Mouse (Mus musculus) right cerebral cortex, postnatal 14 days (tissue): ENCODE results near the gene Ptpre.
A peak's percentile ranks its signal among the peaks of the same experiment; 100 is the strongest.
"Not testable (repeated sequence)": the region's sequence is repeated elsewhere in the genome, so short reads cannot be mapped to it uniquely, and the experiment has no call there.

Experiments
- DNase-seq: peaks from one replicate; pipeline ENCODE4 v3.0.0; 2022

Ptpre gene

GRCm38 (mm10) chr7:135650061-135650460 lies 112.8 kb downstream of the Ptpre start:
- DNase-seq: no peak

- no peak for DNase-seq
Observed at GRCm38 (mm10) chr7:135651831-135652511, 114.7 kb downstream of the Ptpre start.

- DNase-seq: no peak
Observed at GRCm38 (mm10) chr7:135652781-135653180, 115.5 kb downstream of the Ptpre start.

- no peak for DNase-seq
Observed at GRCm38 (mm10) chr7:135653601-135654000, 116.3 kb downstream of the Ptpre start.

GRCm38 (mm10) chr7:135654288-135654687 lies 117.0 kb downstream of the Ptpre start:
- DNase-seq: no peak

- DNase-seq: no peak
Observed at GRCm38 (mm10) chr7:135655113-135655512, 117.8 kb downstream of the Ptpre start.

- DNase-seq: no peak
Observed at GRCm38 (mm10) chr7:135658150-135658549, 120.9 kb downstream of the Ptpre start.

GRCm38 (mm10) chr7:135659314-135659935 lies 122.1 kb downstream of the Ptpre start:
- no peak for DNase-seq

- no peak for DNase-seq
Observed at GRCm38 (mm10) chr7:135660314-135660713, 123.0 kb downstream of the Ptpre start.

GRCm38 (mm10) chr7:135664211-135664610 lies 126.9 kb downstream of the Ptpre start:
- no peak for DNase-seq

GRCm38 (mm10) chr7:135666314-135666713 lies 129.0 kb downstream of the Ptpre start:
- DNase-seq: no peak

- peak; percentile 64 for DNase-seq
Observed at GRCm38 (mm10) chr7:135668852-135669739, 131.8 kb downstream of the Ptpre start.

GRCm38 (mm10) chr7:135673576-135673975 lies 136.3 kb downstream of the Ptpre start:
- no peak for DNase-seq

GRCm38 (mm10) chr7:135676722-135677121 lies 139.4 kb downstream of the Ptpre start:
- DNase-seq: no peak

- DNase-seq: peak; percentile 72
Observed at GRCm38 (mm10) chr7:135680334-135680733, 143.1 kb downstream of the Ptpre start.

- DNase-seq: not testable (repeated sequence)
Observed at GRCm38 (mm10) chr7:135684098-135684497, 146.8 kb downstream of the Ptpre start.

GRCm38 (mm10) chr7:135684938-135685337 lies 147.7 kb downstream of the Ptpre start:
- no peak for DNase-seq

GRCm38 (mm10) chr7:135689396-135689795 lies 152.1 kb downstream of the Ptpre start:
- DNase-seq: no peak

- DNase-seq: no peak
Observed at GRCm38 (mm10) chr7:135691941-135692340, 154.7 kb downstream of the Ptpre start.

GRCm38 (mm10) chr7:135694130-135694529 lies 156.8 kb downstream of the Ptpre start:
- no peak for DNase-seq

GRCm38 (mm10) chr7:135694796-135695195 lies 157.5 kb downstream of the Ptpre start:
- no peak for DNase-seq

GRCm38 (mm10) chr7:135696127-135696526 lies 158.8 kb downstream of the Ptpre start:
- DNase-seq: no peak

- not testable (repeated sequence) for DNase-seq
Observed at GRCm38 (mm10) chr7:135697021-135697740, 159.9 kb downstream of the Ptpre start.
